Comparison of ENCODE assay signal across 13 mouse cellular contexts in genomic region chr17:84255841-84256240, GRCm38 (mm10).
DNase-seq lines count a peak whose midpoint lies in the region; ATAC-seq and TF ChIP-seq lines count a peak whose summit lies in the region.
"Had no signal": no experiment of that assay in that cellular context is flagged by ENCODE, and none has a peak within 500 bp of the region (broad histone marks: within the 10 kb centered on the region; RNA-seq: fewer than 3 reads in every experiment).

No protein-coding gene starts in this region.

- no peak for ATAC-seq in kidney, postnatal 0 days (replicated peaks; ENCODE audit: low FRiP score, low read depth)
- ATAC-seq in neural tube, embryonic 13.5 days (ENCODE audit: low read depth), result no peak
- ATAC-seq: midbrain, embryonic 13.5 days had no signal

- H3K4me1 ChIP-seq in kidney, postnatal 0 days (replicated peaks; ENCODE audit: insufficient read depth, low read length), result peaks cover 19% of the 10 kb centered on the region; the same call in 1 of the 2 replicates
- H3K4me1 ChIP-seq in neural tube, embryonic 13.5 days (replicated peaks), result peaks cover 30% of the 10 kb centered on the region

- 34% methylated on average over 2 of the region's 2 CpGs for WGBS in kidney, postnatal 0 days
- 42% methylated on average over 2 of the region's 2 CpGs for WGBS in neural tube, embryonic 13.5 days

- intact Hi-C loops in gastrocnemius, adult 2 months (cut with DNase I), result no loop called here

- H3K9me3 ChIP-seq in kidney, postnatal 0 days (replicated peaks; ENCODE audit: low read length), result no peaks in the 10 kb centered on the region
- H3K9me3 ChIP-seq in neural tube, embryonic 13.5 days, result no peaks in the 10 kb centered on the region
- H3K9me3 ChIP-seq: midbrain, embryonic 13.5 days had no signal

- 0 out of 2 replicates have a peak, but pooled peaks cover 4% of the 10 kb centered on the region for H3K36me3 ChIP-seq in kidney, postnatal 0 days (ENCODE audit: insufficient read depth, low read length)
- peaks cover 9% of the 10 kb centered on the region; the same call in 1 of the 2 replicates for H3K36me3 ChIP-seq in neural tube, embryonic 13.5 days

- DNase-seq in gastrocnemius, adult 2 months, result peak; percentile 56
- DNase-seq in gastrocnemius, adult 8-10 months (ENCODE audit: low spot score in 2 of 2), result no peak
- no peak for DNase-seq in kidney, postnatal 0 days (ENCODE audit: low spot score)
- DNase-seq in kidney, postnatal 36 days, result no peak
- peak; percentile 61 for DNase-seq in fibroblast of lung, adult 2 months (ENCODE audit: low read depth)
- no peak for DNase-seq in urinary bladder, postnatal 10 days (ENCODE audit: low spot score)
- DNase-seq in right cerebral cortex, postnatal 25 days, result no peak
- DNase-seq: adrenal gland, adult 2 months; heart, postnatal 10 days; liver; thymus, postnatal 14 days had no signal

- H3K4me2 ChIP-seq in kidney, postnatal 0 days (ENCODE audit: low read length), result no peak overlapping the region
- no peak overlapping the region for H3K4me2 ChIP-seq in neural tube, embryonic 13.5 days
- H3K4me2 ChIP-seq: midbrain, embryonic 13.5 days had no signal

- H3K27ac ChIP-seq in gastrocnemius, adult 2 months, result peak overlapping the region; percentile 67
- peak overlapping the region; percentile 57; the same call in 1 of the 2 replicates for H3K27ac ChIP-seq in kidney, postnatal 0 days
- H3K27ac ChIP-seq in neural tube, embryonic 13.5 days (replicated peaks), result 0 out of 2 replicates have a peak overlapping the region, but pooled peaks have one; percentile 4
- H3K27ac ChIP-seq: midbrain, embryonic 13.5 days had no signal

- no peak overlapping the region for H3K4me3 ChIP-seq in gastrocnemius, adult 2 months
- no peak overlapping the region for H3K4me3 ChIP-seq in kidney, postnatal 0 days (replicated peaks; ENCODE audit: low read depth, low read length)
- no peak overlapping the region for H3K4me3 ChIP-seq in neural tube, embryonic 13.5 days
- H3K4me3 ChIP-seq: midbrain, embryonic 13.5 days had no signal

- TF ChIP-seq CTCF in gastrocnemius, adult 2 months (IDR thresholded peaks at IDR 0.05), result no peak
- TF ChIP-seq CTCF in kidney, postnatal 0 days (IDR thresholded peaks at IDR 0.05; ENCODE audit: low read depth), result no peak

- no peaks in the 10 kb centered on the region for H3K27me3 ChIP-seq in kidney, postnatal 0 days (ENCODE audit: insufficient read depth, low read length)
- H3K27me3 ChIP-seq in neural tube, embryonic 13.5 days, result no peaks in the 10 kb centered on the region
- H3K27me3 ChIP-seq: midbrain, embryonic 13.5 days had no signal

- no peak overlapping the region for H3K9ac ChIP-seq in kidney, postnatal 0 days (ENCODE audit: low read depth, low read length)
- no peak overlapping the region for H3K9ac ChIP-seq in neural tube, embryonic 13.5 days
- H3K9ac ChIP-seq: midbrain, embryonic 13.5 days had no signal

Comparison
In these comparisons a context has a peak if more than half of its experiments do, and no peak if none do; other contexts are left out.
1. DNase-seq: peak in gastrocnemius, adult 2 months (single experiment) and fibroblast of lung, adult 2 months (single experiment); none in gastrocnemius, adult 8-10 months (0 of 2), kidney, postnatal 0 days (single experiment), kidney, postnatal 36 days (0 of 2), urinary bladder, postnatal 10 days (single experiment) and right cerebral cortex, postnatal 25 days (single experiment).
2. H3K27ac ChIP-seq: peak in every context shown above with its lines; median percentile 67 in gastrocnemius, adult 2 months; 57 in kidney, postnatal 0 days; 4 in neural tube, embryonic 13.5 days.